Mouse (Mus musculus) CH12.LX (cell line): ENCODE data around the gene Man1a. TPM values are rescaled to one million over a fixed set of nuclear protein-coding genes. Genes with fewer than 3 reads are reported as not detected.

Source experiments
- DNase-seq: peaks from one replicate; pipeline ENCODE4 v3.0.0-alpha.2; 2013; ENCODE audit errors: extremely low read depth
- H3K27ac ChIP-seq: 2 replicates; pipeline ENCODE4 v1.5.1; 2012; ENCODE audit warnings: low read depth, mild to moderate bottlenecking, control low read depth, moderate library complexity; ENCODE audit not compliant: insufficient read depth
- H3K27me3 ChIP-seq: replicated peaks from 2 replicates; pipeline ENCODE3; 2012; ENCODE audit warnings: inconsistent platforms
- H3K36me3 ChIP-seq, 2 experiments: replicated peaks in 1 of 2; 2 replicates each; pipeline versions ENCODE3 to v1.6.1; 2012; ENCODE audit warnings: inconsistent platforms in 1 of 2, low read length in 1 of 2, mild to moderate bottlenecking in 1 of 2, mixed read lengths in 1 of 2, moderate library complexity in 1 of 2; ENCODE audit not compliant: control insufficient read depth in 1 of 2, insufficient read depth in 1 of 2
- H3K4me1 ChIP-seq, 2 experiments: 2 replicates each; pipeline ENCODE4 v1.6.1; 2012; ENCODE audit warnings: inconsistent platforms in 1 of 2, moderate library complexity in 1 of 2; ENCODE audit not compliant: insufficient read depth in 2 of 2, control insufficient read depth in 1 of 2
- H3K4me2 ChIP-seq: 2 replicates; pipeline ENCODE4 v1.6.1; 2012; ENCODE audit warnings: low read depth, mild to moderate bottlenecking, control low read depth; ENCODE audit not compliant: poor library complexity, insufficient read depth, severe bottlenecking
- H3K4me3 ChIP-seq, 3 experiments: fragments of 150-350 bp in 1 of 3; sonication (generic) in 1 of 3; replicated peaks in 1 of 3; 2 replicates each; pipeline versions ENCODE3 to v1.5.1; 2011 to 2012; ENCODE audit warnings: low read depth in 2 of 3, low read length in 2 of 3, mild to moderate bottlenecking in 2 of 3, moderate library complexity in 2 of 3, control low read depth in 1 of 3, improper control_type of control experiment in 1 of 3, inconsistent platforms in 1 of 3, mixed read lengths in 1 of 3; ENCODE audit not compliant: poor library complexity in 1 of 3
- H3K79me2 ChIP-seq: replicated peaks from 2 replicates; pipeline ENCODE4 v1.6.1; 2012; ENCODE audit warnings: mild to moderate bottlenecking, moderate library complexity; ENCODE audit not compliant: control insufficient read depth, poor library complexity, insufficient read depth, severe bottlenecking; ENCODE audit errors: extremely low read depth
- H3K9ac ChIP-seq: 2 replicates; pipeline ENCODE4 v1.6.1; 2012; ENCODE audit warnings: low read depth, mild to moderate bottlenecking, control low read depth, moderate library complexity; ENCODE audit not compliant: insufficient read depth
- H3K9me3 ChIP-seq: replicated peaks from 2 replicates; pipeline ENCODE3; 2012; ENCODE audit warnings: low read length, inconsistent platforms, mixed read lengths
- CHD1 ChIP-seq: IDR thresholded peaks from 2 replicates; pipeline ENCODE4 v1.6.1; 2012; ENCODE audit warnings: low read depth, low read length, improper control_type of control experiment, inconsistent platforms
- CTCF ChIP-seq, 2 experiments: IDR thresholded peaks in 1 of 2; conservative IDR thresholded peaks in 1 of 2; 2 replicates each; pipeline ENCODE4 v1.5.1; 2011 to 2012; ENCODE audit warnings: low read depth in 2 of 2, low read length in 2 of 2, improper control_type of control experiment in 1 of 2, inconsistent platforms in 1 of 2, mild to moderate bottlenecking in 1 of 2, moderate library complexity in 1 of 2
- E2F4 ChIP-seq: IDR thresholded peaks from 2 replicates; pipeline ENCODE4 v1.6.1; 2011; ENCODE audit warnings: low read depth, low read length, improper control_type of control experiment; ENCODE audit not compliant: insufficient replicate concordance
- ELF1 ChIP-seq: IDR thresholded peaks from 2 replicates; pipeline ENCODE4 v1.6.1; 2014; ENCODE audit warnings: low read depth, mild to moderate bottlenecking, inconsistent platforms, low read length, improper control_type of control experiment
- EP300 ChIP-seq: IDR thresholded peaks from 2 replicates; pipeline ENCODE4 v1.6.1; 2011; ENCODE audit warnings: low read length, improper control_type of control experiment
- GABPA ChIP-seq: IDR thresholded peaks from 2 replicates; pipeline ENCODE4 v1.6.1; 2012; ENCODE audit warnings: low read depth, low read length, improper control_type of control experiment, inconsistent platforms; ENCODE audit not compliant: insufficient replicate concordance
- IRF4 ChIP-seq: IDR thresholded peaks from 2 replicates; pipeline ENCODE4 v1.6.1; 2014; ENCODE audit warnings: low read depth, mild to moderate bottlenecking, inconsistent platforms, low read length, improper control_type of control experiment
- JUN ChIP-seq: IDR thresholded peaks from 2 replicates; pipeline ENCODE4 v1.6.1; 2011; ENCODE audit warnings: low read depth, mild to moderate bottlenecking, low read length, improper control_type of control experiment, moderate library complexity; ENCODE audit not compliant: insufficient read depth
- MAX ChIP-seq: IDR thresholded peaks from 2 replicates; pipeline ENCODE4 v1.6.1; 2011; ENCODE audit warnings: low read length, improper control_type of control experiment
- MEF2A ChIP-seq: IDR thresholded peaks from 2 replicates; pipeline ENCODE4 v1.6.1; 2014; ENCODE audit warnings: low read depth, mild to moderate bottlenecking, inconsistent platforms, low read length, improper control_type of control experiment, borderline replicate concordance
- MYC ChIP-seq: IDR thresholded peaks from 2 replicates; pipeline ENCODE4 v1.6.1; 2011; ENCODE audit warnings: low read depth, mild to moderate bottlenecking, improper control_type of control experiment, low read length
- PAX5 ChIP-seq: IDR thresholded peaks from 2 replicates; pipeline ENCODE4 v1.6.1; 2012; ENCODE audit warnings: low read length, inconsistent platforms, mixed read lengths
- POLR2AphosphoS2 ChIP-seq: IDR thresholded peaks from 2 replicates; pipeline ENCODE4 v1.6.1; 2011; ENCODE audit warnings: low read depth, low read length, improper control_type of control experiment
- RAD21 ChIP-seq: IDR thresholded peaks from 2 replicates; pipeline ENCODE4 v1.6.1; 2011; ENCODE audit warnings: low read depth, mild to moderate bottlenecking, low read length, improper control_type of control experiment, moderate library complexity
- RCOR1 ChIP-seq: conservative IDR thresholded peaks from 2 replicates; pipeline ENCODE4 v1.6.1; 2012; ENCODE audit warnings: low read depth, mild to moderate bottlenecking, inconsistent platforms, low read length, improper control_type of control experiment
- SIN3A ChIP-seq: IDR thresholded peaks from 2 replicates; pipeline ENCODE4 v1.6.1; 2012; ENCODE audit warnings: low read length, improper control_type of control experiment, inconsistent platforms
- TBP ChIP-seq: conservative IDR thresholded peaks from 2 replicates; pipeline ENCODE4 v1.6.1; 2011; ENCODE audit warnings: low read depth, low read length, improper control_type of control experiment
- TCF12 ChIP-seq: IDR thresholded peaks from 2 replicates; pipeline ENCODE4 v1.6.1; 2014; ENCODE audit warnings: low read depth, mild to moderate bottlenecking, inconsistent platforms, low read length, improper control_type of control experiment
- USF2 ChIP-seq: conservative IDR thresholded peaks from 2 replicates; pipeline ENCODE4 v1.6.1; 2011; ENCODE audit warnings: low read depth, low read length, improper control_type of control experiment
- ZC3H11A ChIP-seq: IDR thresholded peaks from 2 replicates; pipeline ENCODE4 v1.6.1; 2012; ENCODE audit warnings: low read depth, mild to moderate bottlenecking, inconsistent platforms, low read length, improper control_type of control experiment
- ZKSCAN1 ChIP-seq: IDR thresholded peaks from 2 replicates; pipeline ENCODE4 v1.6.1; 2012; ENCODE audit warnings: low read depth, inconsistent platforms, low read length, improper control_type of control experiment, borderline replicate concordance
- ZMIZ1 ChIP-seq: IDR thresholded peaks from 2 replicates; pipeline ENCODE4 v1.6.1; 2012; ENCODE audit warnings: low read depth, mild to moderate bottlenecking, inconsistent platforms, low read length, improper control_type of control experiment
- ZNF384 ChIP-seq: IDR thresholded peaks from 2 replicates; pipeline ENCODE4 v1.6.1; 2012; ENCODE audit warnings: low read depth, low read length, improper control_type of control experiment, inconsistent platforms
- dilution Hi-C: fragments of 300-500 bp; cut with MboI; formaldehyde crosslinking; loops from 2 replicates; pipeline ENCODE4 v1.14.3; 2020; ENCODE audit warnings: low sequenced_read_pairs; ENCODE audit not compliant: extremely low pct_unique_long_range_greater_than_20kb, extremely low pct_ligation_motif_present
- in situ Hi-C: fragments of 300-500 bp; cut with MboI; formaldehyde crosslinking; loops from 3 replicates; pipeline ENCODE4 v1.14.3; 2019; ENCODE audit warnings: low sequenced_read_pairs, low pct_ligation_motif_present, low pct_unique_long_range_greater_than_20kb, mixed read lengths
- polyA plus RNA-seq: library from polyadenylated mRNA; unstranded; fragments of >175 nt; gene quantifications from 2 replicates; pipeline ENCODE4 v1.2.1, GENCODE M21; 2012; ENCODE audit warnings: low read depth; ENCODE audit not compliant: insufficient read length
- total RNA-seq, 2 experiments: library from RNA; depleted of rRNA; stranded (reverse); fragments of 300-350 nt in 1 of 2; fragments of >200 nt in 1 of 2; gene quantifications; 2 replicates each; pipeline ENCODE4 v1.2.3; 2012 to 2014

Man1a gene
- total and polyA plus RNA-seq, 3 experiments, result 104 to 211 (median 191) TPM

DNA sequence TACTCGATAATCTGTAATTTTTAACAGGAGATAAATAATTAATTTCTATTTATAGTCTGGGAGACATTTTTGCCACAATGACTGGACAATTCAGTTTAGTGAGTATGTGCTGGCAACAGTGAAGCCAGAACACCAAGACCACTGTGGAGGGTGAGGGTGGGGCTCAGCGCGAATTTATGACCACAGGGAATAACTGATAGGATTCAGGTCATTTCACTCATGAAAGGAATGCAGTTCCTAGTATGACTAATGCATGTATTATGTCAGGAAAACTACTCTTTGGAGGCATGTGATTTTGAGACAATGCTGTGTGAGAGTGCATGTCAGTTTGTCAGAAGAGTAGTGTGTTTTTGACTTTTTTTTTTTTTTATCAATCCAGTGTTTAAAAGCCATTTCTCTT is 10.9 kb upstream of the Man1a start:
- H3K9me3 ChIP-seq, result no peaks in the 10 kb centered on the region
- no peaks in the 10 kb centered on the region for H3K27me3 ChIP-seq
- no peak overlapping the region for H3K9ac ChIP-seq
- no peaks in the 10 kb centered on the region for H3K36me3 ChIP-seq
- dilution Hi-C loops, result no loop called here
- H3K4me1 ChIP-seq, result no peaks in the 10 kb centered on the region
- no peak overlapping the region for H3K4me2 ChIP-seq
- DNase-seq, result no peak
- in situ Hi-C loops, result no loop called here
- H3K27ac ChIP-seq, result no peak overlapping the region
- H3K79me2 ChIP-seq, result no peaks in the 10 kb centered on the region
- H3K4me3 ChIP-seq, result no peak overlapping the region
- TF ChIP-seq RAD21 (no peak), TBP (no peak), TCF12 (no peak), ZMIZ1 (no peak), ZC3H11A (no peak), MAX (no peak), ZNF384 (no peak), IRF4 (no peak), MEF2A (no peak), E2F4 (no peak), EP300 (no peak), CTCF (conservative IDR thresholded peaks at IDR 0.05 in 1 of 2, IDR thresholded peaks at IDR 0.05 in 1 of 2; ENCODE audit: low read depth in 2 of 2, low read length in 2 of 2) (no peak), POLR2AphosphoS2 (no peak), RCOR1 (no peak), MYC (no peak), ELF1 (no peak), PAX5 (no peak), USF2 (no peak), ZKSCAN1 (no peak)

DNA sequence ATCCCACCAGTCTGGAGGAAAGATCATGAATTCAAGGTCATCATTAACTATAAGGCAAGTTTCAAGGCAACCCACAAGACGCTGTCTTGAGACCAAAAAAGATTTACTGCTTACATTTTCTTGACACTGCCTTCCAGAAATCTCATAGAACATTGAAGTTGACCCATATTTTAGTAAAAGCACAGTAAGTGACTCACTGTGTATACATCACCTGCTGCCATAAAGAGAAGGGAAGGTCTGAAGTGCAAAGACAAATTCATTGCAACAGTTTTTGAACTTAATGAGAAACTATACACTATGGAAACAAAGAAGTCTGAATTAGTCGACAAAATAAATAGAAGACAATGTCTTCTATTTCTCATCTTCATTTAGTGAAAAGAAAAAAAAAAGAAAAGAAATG is 8.7 kb upstream of the Man1a start:
- no peak for DNase-seq
- in situ Hi-C loops, result no loop called here
- Histone ChIP-seq H3K36me3 (no peaks in the 10 kb centered on the region), H3K9me3 (no peaks in the 10 kb centered on the region), H3K4me2 (no peak overlapping the region), H3K4me3 (no peak overlapping the region), H3K4me1 (no peaks in the 10 kb centered on the region), H3K9ac (no peak overlapping the region), H3K79me2 (no peaks in the 10 kb centered on the region), H3K27ac (no peak overlapping the region), H3K27me3 (no peaks in the 10 kb centered on the region)
- TF ChIP-seq MAX (no peak), ZC3H11A (no peak), CHD1 (no peak), JUN (no peak), GABPA (no peak), POLR2AphosphoS2 (no peak), SIN3A (no peak), MEF2A (no peak)
- dilution Hi-C loops, result no loop called here
